Mouse (Mus musculus): ENCODE measurements around the gene Gcnt2. TPM values are rescaled to one million over a fixed set of nuclear protein-coding genes. Genes with fewer than 3 reads are reported as not detected.
A peak's percentile ranks its signal among the peaks of the same experiment; 100 is the strongest.
"Not testable (repeated sequence)": the region's sequence is repeated elsewhere in the genome, so short reads cannot be mapped to it uniquely, and the experiment has no call there.

Gcnt2 gene
- polyA plus RNA-seq, 1 experiment: 5.3 TPM

GRCm38 (mm10) chr13:40928192-40928898, 68.8 kb downstream of the Gcnt2 start:
- no peak for TF ChIP-seq POLR2AphosphoS2 (IDR thresholded peaks at IDR 0.05; ENCODE audit: insufficient read length, low read depth)
- TF ChIP-seq MAX (IDR thresholded peaks at IDR 0.05; ENCODE audit: low read depth): no peak
- no peak for TF ChIP-seq TCF3 (IDR thresholded peaks at IDR 0.05; ENCODE audit: insufficient read length, low read depth)
- TF ChIP-seq SRF (IDR thresholded peaks at IDR 0.05; ENCODE audit: control insufficient read depth, insufficient read length, low read depth): no peak
- TF ChIP-seq MYOD1 (IDR thresholded peaks at IDR 0.05; ENCODE audit: control insufficient read depth in 1 of 3, insufficient read length in 2 of 3, low read depth in 2 of 3): no peak
- no peak overlapping the region for H3K4me3 ChIP-seq
- H3ac ChIP-seq (ENCODE audit: control insufficient read depth, insufficient read length): no peak overlapping the region

GRCm38 (mm10) chr13:40931871-40932270, 72.3 kb downstream of the Gcnt2 start:
- peak overlapping the region; percentile 15 for H3K4me2 ChIP-seq (ENCODE audit: low read depth)
- peak; percentile 17 to 51 (median 29) for TF ChIP-seq MYOD1 (IDR thresholded peaks at IDR 0.05; ENCODE audit: control insufficient read depth in 1 of 3, insufficient read length in 2 of 3, low read depth in 2 of 3)
- peak; percentile 35 for TF ChIP-seq TCF12 (IDR thresholded peaks at IDR 0.05; ENCODE audit: insufficient read depth, poor library complexity, severe bottlenecking)
- peak in 2 of 3 experiments; percentile 56 to 74 for TF ChIP-seq MYOG (IDR thresholded peaks at IDR 0.05; ENCODE audit: control insufficient read depth in 1 of 3, insufficient read depth in 1 of 3, insufficient read length in 2 of 3, low read depth in 2 of 3)

More at GRCm38 (mm10) chr13:40928192-40928898, 68.8 kb downstream of the Gcnt2 start:
- Histone ChIP-seq H3K4me2 (ENCODE audit: low read depth) (no peak overlapping the region), H3K79me2 (ENCODE audit: control insufficient read depth, insufficient read depth) (peaks cover 20% of the 10 kb centered on the region), H3K36me3 (ENCODE audit: control insufficient read depth, insufficient read depth) (no peaks in the 10 kb centered on the region), H3K27me3 (ENCODE audit: control insufficient read depth, insufficient read depth, insufficient read length) (no peaks in the 10 kb centered on the region)

GRCm38 (mm10) chr13:40932573-40932972, 73.0 kb downstream of the Gcnt2 start:
- Histone ChIP-seq H3K79me2 (ENCODE audit: control insufficient read depth, insufficient read depth) (peaks cover 37% of the 10 kb centered on the region), H3ac (ENCODE audit: control insufficient read depth, insufficient read length) (no peak overlapping the region), H3K4me2 (ENCODE audit: low read depth) (no peak overlapping the region), H3K27me3 (ENCODE audit: control insufficient read depth, insufficient read depth, insufficient read length) (no peaks in the 10 kb centered on the region), H3K36me3 (ENCODE audit: control insufficient read depth, insufficient read depth) (no peaks in the 10 kb centered on the region), H3K4me3 (no peak overlapping the region)
- TF ChIP-seq MYOG (IDR thresholded peaks at IDR 0.05; ENCODE audit: control insufficient read depth in 1 of 3, insufficient read depth in 1 of 3, insufficient read length in 2 of 3, low read depth in 2 of 3) (no peak), USF1 (IDR thresholded peaks at IDR 0.05; ENCODE audit: low read depth) (no peak), CEBPB (IDR thresholded peaks at IDR 0.05; ENCODE audit: insufficient read depth, poor library complexity, severe bottlenecking) (no peak), REST (IDR thresholded peaks at IDR 0.05; ENCODE audit: insufficient read depth, insufficient read length) (no peak), TCF3 (IDR thresholded peaks at IDR 0.05; ENCODE audit: insufficient read length, low read depth) (no peak), POLR2AphosphoS2 (IDR thresholded peaks at IDR 0.05; ENCODE audit: insufficient read length, low read depth) (no peak), POLR2A (IDR thresholded peaks at IDR 0.05; ENCODE audit: insufficient read length, low read depth) (no peak), SRF (IDR thresholded peaks at IDR 0.05; ENCODE audit: control insufficient read depth, insufficient read length, low read depth) (no peak)

More at GRCm38 (mm10) chr13:40931871-40932270, 72.3 kb downstream of the Gcnt2 start:
- not testable (repeated sequence) for H3K4me3 ChIP-seq; H3K36me3 ChIP-seq (ENCODE audit: control insufficient read depth, insufficient read depth); H3K27me3 ChIP-seq (ENCODE audit: control insufficient read depth, insufficient read depth, insufficient read length); H3ac ChIP-seq (ENCODE audit: control insufficient read depth, insufficient read length)
- peaks cover 37% of the 10 kb centered on the region for H3K79me2 ChIP-seq (ENCODE audit: control insufficient read depth, insufficient read depth)

GRCm38 (mm10) chr13:40934341-40934740, 74.8 kb downstream of the Gcnt2 start:
- Histone ChIP-seq H3K4me2 (ENCODE audit: low read depth) (no peak overlapping the region), H3ac (ENCODE audit: control insufficient read depth, insufficient read length) (no peak overlapping the region), H3K27me3 (ENCODE audit: control insufficient read depth, insufficient read depth, insufficient read length) (no peaks in the 10 kb centered on the region), H3K4me3 (no peak overlapping the region), H3K79me2 (ENCODE audit: control insufficient read depth, insufficient read depth) (peaks cover 34% of the 10 kb centered on the region), H3K36me3 (ENCODE audit: control insufficient read depth, insufficient read depth) (no peaks in the 10 kb centered on the region)
- no peak for TF ChIP-seq REST (IDR thresholded peaks at IDR 0.05; ENCODE audit: insufficient read depth, insufficient read length)
- no peak for TF ChIP-seq TCF3 (IDR thresholded peaks at IDR 0.05; ENCODE audit: insufficient read length, low read depth)
- TF ChIP-seq TCF12 (IDR thresholded peaks at IDR 0.05; ENCODE audit: insufficient read depth, poor library complexity, severe bottlenecking): no peak
- TF ChIP-seq MAX (IDR thresholded peaks at IDR 0.05; ENCODE audit: low read depth): no peak
- TF ChIP-seq POLR2AphosphoS2 (IDR thresholded peaks at IDR 0.05; ENCODE audit: insufficient read length, low read depth): no peak
- TF ChIP-seq MYOD1 (IDR thresholded peaks at IDR 0.05; ENCODE audit: control insufficient read depth in 1 of 3, insufficient read length in 2 of 3, low read depth in 2 of 3): no peak
- TF ChIP-seq MYOG (IDR thresholded peaks at IDR 0.05; ENCODE audit: control insufficient read depth in 1 of 3, insufficient read depth in 1 of 3, insufficient read length in 2 of 3, low read depth in 2 of 3): no peak
- TF ChIP-seq POLR2A (IDR thresholded peaks at IDR 0.05; ENCODE audit: insufficient read length, low read depth): no peak
- TF ChIP-seq CEBPB (IDR thresholded peaks at IDR 0.05; ENCODE audit: insufficient read depth, poor library complexity, severe bottlenecking): no peak
- TF ChIP-seq USF1 (IDR thresholded peaks at IDR 0.05; ENCODE audit: low read depth): no peak
- no peak for TF ChIP-seq SRF (IDR thresholded peaks at IDR 0.05; ENCODE audit: control insufficient read depth, insufficient read length, low read depth)
- no peak for TF ChIP-seq E2F4 (IDR thresholded peaks at IDR 0.05; ENCODE audit: insufficient read depth)

- TF ChIP-seq MAX (IDR thresholded peaks at IDR 0.05; ENCODE audit: low read depth) (no peak), USF1 (IDR thresholded peaks at IDR 0.05; ENCODE audit: low read depth) (no peak), TCF12 (IDR thresholded peaks at IDR 0.05; ENCODE audit: insufficient read depth, poor library complexity, severe bottlenecking) (no peak), POLR2A (IDR thresholded peaks at IDR 0.05; ENCODE audit: insufficient read length, low read depth) (no peak), REST (IDR thresholded peaks at IDR 0.05; ENCODE audit: insufficient read depth, insufficient read length) (no peak), E2F4 (IDR thresholded peaks at IDR 0.05; ENCODE audit: insufficient read depth) (no peak), CEBPB (IDR thresholded peaks at IDR 0.05; ENCODE audit: insufficient read depth, poor library complexity, severe bottlenecking) (no peak), MYOG (IDR thresholded peaks at IDR 0.05; ENCODE audit: control insufficient read depth in 1 of 3, insufficient read depth in 1 of 3, insufficient read length in 2 of 3, low read depth in 2 of 3) (no peak), MYOD1 (IDR thresholded peaks at IDR 0.05; ENCODE audit: control insufficient read depth in 1 of 3, insufficient read length in 2 of 3, low read depth in 2 of 3) (no peak), TCF3 (IDR thresholded peaks at IDR 0.05; ENCODE audit: insufficient read length, low read depth) (no peak), SRF (IDR thresholded peaks at IDR 0.05; ENCODE audit: control insufficient read depth, insufficient read length, low read depth) (no peak), POLR2AphosphoS2 (IDR thresholded peaks at IDR 0.05; ENCODE audit: insufficient read length, low read depth) (no peak)
- Histone ChIP-seq H3K27me3 (ENCODE audit: control insufficient read depth, insufficient read depth, insufficient read length) (no peaks in the 10 kb centered on the region), H3K4me2 (ENCODE audit: low read depth) (no peak overlapping the region), H3K79me2 (ENCODE audit: control insufficient read depth, insufficient read depth) (peaks cover 20% of the 10 kb centered on the region), H3K36me3 (ENCODE audit: control insufficient read depth, insufficient read depth) (no peaks in the 10 kb centered on the region), H3K4me3 (no peak overlapping the region), H3ac (ENCODE audit: control insufficient read depth, insufficient read length) (no peak overlapping the region)
These were observed 78.0 kb downstream of the Gcnt2 start for GRCm38 (mm10) chr13:40937586-40937985.

All from myocyte (in vitro differentiated cells).